Mouse (Mus musculus) brain, embryonic 14.5 days (tissue): ENCODE data around the gene She.
"Not testable (repeated sequence)": the region's sequence is repeated elsewhere in the genome, so short reads cannot be mapped to it uniquely, and the experiment has no call there.

Experiments
- CTCF ChIP-seq: fragments of 200-500 bp; IDR thresholded peaks from 2 replicates; pipeline ENCODE4 v1.5.1; 2012; ENCODE audit warnings: inconsistent platforms, mild to moderate bottlenecking, moderate library complexity, borderline replicate concordance; ENCODE audit not compliant: insufficient read depth, insufficient read length; ENCODE audit errors: extremely low read depth
- POLR2A ChIP-seq: fragments of 200-500 bp; IDR thresholded peaks from 2 replicates; pipeline ENCODE4 v1.6.1; 2012; ENCODE audit warnings: mild to moderate bottlenecking, inconsistent platforms, borderline replicate concordance; ENCODE audit not compliant: poor library complexity, insufficient read depth, insufficient read length, severe bottlenecking; ENCODE audit errors: extremely low read depth

DNA sequence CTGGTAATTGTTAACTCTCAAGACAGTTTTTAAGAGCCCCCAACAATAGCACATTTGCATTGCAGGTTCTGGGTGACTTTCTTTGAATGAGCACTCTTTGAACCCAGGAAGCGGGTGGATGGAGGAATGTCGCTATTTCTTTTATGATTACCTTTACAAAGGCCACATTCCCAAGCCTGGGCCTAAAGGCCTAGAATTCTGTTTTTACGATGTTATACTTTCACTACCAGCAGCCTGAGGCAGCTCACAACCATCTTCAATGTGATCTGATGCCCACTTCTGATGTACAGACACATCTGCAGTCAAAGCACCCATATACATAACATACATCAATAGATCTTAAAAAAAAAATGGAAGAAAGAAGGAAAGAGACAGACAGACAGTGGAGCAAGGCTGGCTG, 32.1 kb downstream of the She start:
- TF ChIP-seq CTCF, POLR2A: not testable (repeated sequence)
